Mouse (Mus musculus): Measurements from ENCODE around the gene Gm18596. TPM values are rescaled to one million over a fixed set of nuclear protein-coding genes. Genes with fewer than 3 reads are reported as not detected.

Gene Gm18596
- polyA plus RNA-seq, 1 experiment from 2014 or later: not detected

- ATAC-seq (ENCODE audit: insufficient read depth, low FRiP score, low read depth): no peak
- Histone ChIP-seq H3K27ac (no peak within 1 kb of the TSS), H3K9me3 (no peaks in the 10 kb centered on the region; the same call in 1 of the 2 replicates), H3K36me3 (no peaks in the 10 kb centered on the region), H3K4me2 (no peak within 1 kb of the TSS), H3K27me3 (replicated peaks) (no peaks in the 10 kb centered on the region), H3K4me1 (no peaks in the 10 kb centered on the region), H3K9ac (no peak within 1 kb of the TSS), H3K4me3 (replicated peaks) (no peak within 1 kb of the TSS)
- WGBS: 96% methylated on average over 1 of the region's 1 CpGs
These were observed 36.1 kb downstream of the Gm18596 start, which contains the start of gene Gm10272 for GRCm38 (mm10) chr10:77706326-77706725. Gene Gm10272 (plus strand): TSS chr10:77706626.

GRCm38 (mm10) chr10:77697133-77697532 is 45.3 kb downstream of the Gm18596 start, which contains the start of gene Gm9508:
Gene Gm9508 (minus strand): TSS chr10:77697233.
- Histone ChIP-seq H3K36me3 (no peaks in the 10 kb centered on the region), H3K4me2 (no peak within 1 kb of the TSS), H3K4me1 (no peaks in the 10 kb centered on the region), H3K27ac (no peak within 1 kb of the TSS), H3K9me3 (no peaks in the 10 kb centered on the region), H3K4me3 (replicated peaks) (no peak within 1 kb of the TSS), H3K9ac (no peak within 1 kb of the TSS), H3K27me3 (replicated peaks) (no peaks in the 10 kb centered on the region)
- WGBS: 39% methylated on average over 4 of the region's 4 CpGs
- ATAC-seq (ENCODE audit: insufficient read depth, low FRiP score, low read depth): no peak

Other genes starting within 250 kb of the Gm18596 start
- 36.1 and 40.0 TPM in 2 replicates for gene Fam207a, start 226.9 kb downstream of the Gm18596 start, polyA plus RNA-seq (2015; fragmentation: Nextera tagmentation; extraction: Ambion mirVana)
- gene Itgb2, start 212.4 kb downstream of the Gm18596 start, polyA plus RNA-seq (2015; fragmentation: Nextera tagmentation; extraction: Ambion mirVana): 6.0 and 6.9 TPM in 2 replicates
- gene Pttg1ip, start 160.9 kb downstream of the Gm18596 start, polyA plus RNA-seq (2015; fragmentation: Nextera tagmentation; extraction: Ambion mirVana): 174 and 178 TPM in 2 replicates
- gene Sumo3, start 136.5 kb downstream of the Gm18596 start, polyA plus RNA-seq (2015; fragmentation: Nextera tagmentation; extraction: Ambion mirVana): 324 and 334 TPM in 2 replicates
- 4.8 TPM in 1 of 2 replicates, not detected in the other for gene Gm49325, start 136.4 kb downstream of the Gm18596 start, polyA plus RNA-seq (2015; fragmentation: Nextera tagmentation; extraction: Ambion mirVana)
- 70.7 and 73.3 TPM in 2 replicates for gene Ube2g2, start 120.4 kb downstream of the Gm18596 start, polyA plus RNA-seq (2015; fragmentation: Nextera tagmentation; extraction: Ambion mirVana)
- 0.85 and 1.0 TPM in 2 replicates for gene Tspear, start 56.1 kb downstream of the Gm18596 start, polyA plus RNA-seq (2015; fragmentation: Nextera tagmentation; extraction: Ambion mirVana)
- gene Gm19402, start 51.9 kb downstream of the Gm18596 start, polyA plus RNA-seq (2015; fragmentation: Nextera tagmentation; extraction: Ambion mirVana): not detected in 2 replicates
- gene Gm9508, start 45.4 kb downstream of the Gm18596 start, polyA plus RNA-seq (2015; fragmentation: Nextera tagmentation; extraction: Ambion mirVana): not detected in 2 replicates
- not detected in 2 replicates for gene Gm10272, start 36.0 kb downstream of the Gm18596 start, polyA plus RNA-seq (2015; fragmentation: Nextera tagmentation; extraction: Ambion mirVana)
- 0.35 TPM in 1 of 2 replicates, not detected in the other for gene Gm10024, start 31.2 kb downstream of the Gm18596 start, polyA plus RNA-seq (2015; fragmentation: Nextera tagmentation; extraction: Ambion mirVana)
- not detected in 2 replicates for gene Gm10142, start 26.8 kb downstream of the Gm18596 start, polyA plus RNA-seq (2015; fragmentation: Nextera tagmentation; extraction: Ambion mirVana)
- gene Krtap12-1, start 22.0 kb downstream of the Gm18596 start, polyA plus RNA-seq (2015; fragmentation: Nextera tagmentation; extraction: Ambion mirVana): not detected in 2 replicates
- gene Gm10100, start 16.2 kb downstream of the Gm18596 start, polyA plus RNA-seq (2015; fragmentation: Nextera tagmentation; extraction: Ambion mirVana): not detected in 2 replicates
- not detected in 2 replicates for gene Gm9736, start 8.7 kb upstream of the Gm18596 start, polyA plus RNA-seq (2015; fragmentation: Nextera tagmentation; extraction: Ambion mirVana)
- gene Gm3233, start 17.0 kb upstream of the Gm18596 start, polyA plus RNA-seq (2015; fragmentation: Nextera tagmentation; extraction: Ambion mirVana): not detected in 2 replicates
- not detected in 2 replicates for gene Gm3238, start 28.7 kb upstream of the Gm18596 start, polyA plus RNA-seq (2015; fragmentation: Nextera tagmentation; extraction: Ambion mirVana)
- gene Gm7138, start 34.3 kb upstream of the Gm18596 start, polyA plus RNA-seq (2015; fragmentation: Nextera tagmentation; extraction: Ambion mirVana): not detected in 2 replicates
- not detected in 2 replicates for gene Gm3250, start 39.9 kb upstream of the Gm18596 start, polyA plus RNA-seq (2015; fragmentation: Nextera tagmentation; extraction: Ambion mirVana)
- not detected in 2 replicates for gene Gm7137, start 45.6 kb upstream of the Gm18596 start, polyA plus RNA-seq (2015; fragmentation: Nextera tagmentation; extraction: Ambion mirVana)
- not detected in 2 replicates for gene Gm9639, start 52.4 kb upstream of the Gm18596 start, polyA plus RNA-seq (2015; fragmentation: Nextera tagmentation; extraction: Ambion mirVana)
- not detected in 2 replicates for gene Gm19668, start 56.5 kb upstream of the Gm18596 start, polyA plus RNA-seq (2015; fragmentation: Nextera tagmentation; extraction: Ambion mirVana)
- not detected in 2 replicates for gene Gm9507, start 69.2 kb upstream of the Gm18596 start, polyA plus RNA-seq (2015; fragmentation: Nextera tagmentation; extraction: Ambion mirVana)
- gene Gm2696, start 72.0 kb upstream of the Gm18596 start, polyA plus RNA-seq (2015; fragmentation: Nextera tagmentation; extraction: Ambion mirVana): not detected in 2 replicates
- gene Krtap10-4, start 84.5 kb upstream of the Gm18596 start, polyA plus RNA-seq (2015; fragmentation: Nextera tagmentation; extraction: Ambion mirVana): not detected in 2 replicates
- not detected in 2 replicates for gene Krtap10-10, start 93.3 kb upstream of the Gm18596 start, polyA plus RNA-seq (2015; fragmentation: Nextera tagmentation; extraction: Ambion mirVana)
- not detected in 2 replicates for gene Gm36176, start 104.2 kb upstream of the Gm18596 start, polyA plus RNA-seq (2015; fragmentation: Nextera tagmentation; extraction: Ambion mirVana)
- gene Gm10318, start 110.2 kb upstream of the Gm18596 start, polyA plus RNA-seq (2015; fragmentation: Nextera tagmentation; extraction: Ambion mirVana): not detected in 2 replicates
- not detected in 2 replicates for gene Gm3285, start 119.3 kb upstream of the Gm18596 start, polyA plus RNA-seq (2015; fragmentation: Nextera tagmentation; extraction: Ambion mirVana)
- 5.0 and 6.4 TPM in 2 replicates for gene Lrrc3, start 159.9 kb upstream of the Gm18596 start, polyA plus RNA-seq (2015; fragmentation: Nextera tagmentation; extraction: Ambion mirVana)
- 1.2 TPM in 2 replicates for gene Trpm2, start 227.9 kb upstream of the Gm18596 start, polyA plus RNA-seq (2015; fragmentation: Nextera tagmentation; extraction: Ambion mirVana)
- 23.6 and 26.7 TPM in 2 replicates for gene 1810043G02Rik, start 235.9 kb upstream of the Gm18596 start, polyA plus RNA-seq (2015; fragmentation: Nextera tagmentation; extraction: Ambion mirVana)

All from stomach, embryonic 15.5 days (tissue).